Mouse (Mus musculus) intestine, embryonic 14.5 days (tissue): ENCODE measurements at regions not wholly inside any gene's neighbourhood (a gene's known extent, or its start where the extent isn't known, plus 50 kb on each side); places are given as distances from the start of the nearest gene placed in this dataset.

Experiments used
- ATAC-seq: fragments of 200-750 bp; cut with Nextera tagmentation; replicated peaks from 2 replicates; pipeline ENCODE4 v1.8.0; 2017; ENCODE audit warnings: low read depth, moderate number of reproducible peaks, moderate TSS enrichment, moderate library complexity; ENCODE audit not compliant: low FRiP score, low TSS enrichment
- DNase-seq: peaks from one replicate; pipeline ENCODE4 v3.0.0-alpha.2; 2018; ENCODE audit warnings: low spot score
- H3K27ac ChIP-seq: fragments of 300-500 bp; sonication (generic); 2 replicates; pipeline ENCODE4 v1.5.1; 2014; ENCODE audit warnings: low read depth, mild to moderate bottlenecking, control low read depth
- H3K27me3 ChIP-seq: fragments of 300-500 bp; sonication (generic); replicated peaks from 2 replicates; pipeline ENCODE4 v1.6.1; 2014; ENCODE audit warnings: low read length, control low read depth; ENCODE audit not compliant: control insufficient read depth, insufficient read depth
- H3K36me3 ChIP-seq: fragments of 300-500 bp; sonication (generic); 2 replicates; pipeline ENCODE4 v1.6.1; 2014; ENCODE audit warnings: low read length, control low read depth; ENCODE audit not compliant: control insufficient read depth, insufficient read depth
- H3K4me1 ChIP-seq: fragments of 300-500 bp; sonication (generic); replicated peaks from 2 replicates; pipeline ENCODE4 v1.6.1; 2014; ENCODE audit warnings: low read length, control low read depth, mixed read lengths; ENCODE audit not compliant: control insufficient read depth, insufficient read depth
- H3K4me2 ChIP-seq: fragments of 300-500 bp; sonication (generic); 2 replicates; pipeline ENCODE4 v1.6.1; 2014; ENCODE audit warnings: low read length
- H3K4me3 ChIP-seq: fragments of 300-500 bp; sonication (generic); 2 replicates; pipeline ENCODE4 v1.5.1; 2014; ENCODE audit warnings: low read depth, low read length, control low read depth, mixed read lengths
- H3K9ac ChIP-seq: fragments of 300-500 bp; sonication (generic); 2 replicates; pipeline ENCODE4 v1.6.1; 2014; ENCODE audit warnings: mild to moderate bottlenecking, low read length
- H3K9me3 ChIP-seq: fragments of 300-500 bp; sonication (generic); 2 replicates; pipeline ENCODE4 v1.6.1; 2016; ENCODE audit warnings: low read length, control low read depth; ENCODE audit not compliant: control insufficient read depth
- WGBS: fragments of 180-500 bp; shearing (Covaris S2); extraction: QIAGEN DNeasy Blood & Tissue Kit; methylation state at CpG from one replicate; pipeline ENCODE4 v1.1.7; 2014; 5-methylcytosine and 5-hydroxymethylcytosine counted together

DNA sequence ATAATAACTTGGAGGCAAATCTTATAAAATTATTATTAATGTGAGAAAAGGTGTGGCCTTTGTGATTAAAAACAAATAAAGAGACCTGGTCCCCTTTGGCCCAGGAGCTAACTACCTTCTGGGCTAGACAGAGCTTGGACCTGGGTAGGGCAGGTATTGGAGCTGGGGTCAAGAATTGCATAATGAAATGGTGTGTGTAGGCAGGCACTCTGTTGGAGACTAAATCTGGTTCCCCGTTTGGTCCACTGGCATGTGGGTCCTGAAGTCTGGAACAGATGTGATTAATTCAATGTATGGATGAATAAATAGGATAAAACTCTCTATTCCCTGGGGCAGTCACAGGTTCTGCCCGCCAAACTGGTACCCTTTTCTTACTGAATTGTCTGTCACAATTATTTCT, 301.3 kb upstream of the Clnk start:
- ATAC-seq: no peak
- 84% methylated on average over 2 of the region's 2 CpGs for WGBS
- H3K9ac ChIP-seq: no peak overlapping the region

DNA sequence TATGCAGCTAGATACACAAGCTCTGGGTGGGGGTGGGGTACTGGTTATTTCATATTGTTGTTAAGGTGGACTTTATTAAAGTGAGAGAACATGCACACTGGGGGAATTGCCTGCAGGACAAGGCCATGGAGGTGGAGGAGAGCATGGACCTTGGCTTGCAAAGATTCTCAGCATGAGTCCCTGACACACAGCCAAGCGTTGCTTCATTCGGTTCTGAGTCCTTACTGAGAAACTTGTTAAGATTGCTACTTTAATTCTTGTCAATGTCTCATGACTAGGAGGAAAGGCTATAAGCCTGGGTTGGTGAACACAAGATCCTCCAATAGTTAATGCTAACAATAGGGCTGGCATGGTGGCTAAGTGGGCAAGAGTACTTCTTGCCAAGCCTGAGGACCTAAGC, 300.3 kb upstream of the Clnk start:
- no peak overlapping the region for H3K9ac ChIP-seq
- no peaks in the 10 kb centered on the region for H3K4me1 ChIP-seq
- no peak overlapping the region for H3K4me2 ChIP-seq
- H3K27me3 ChIP-seq: no peaks in the 10 kb centered on the region
- 91% methylated on average over 2 of the region's 2 CpGs for WGBS
- no peak for ATAC-seq
- DNase-seq: no peak
- no peaks in the 10 kb centered on the region for H3K36me3 ChIP-seq
- H3K9me3 ChIP-seq: no peaks in the 10 kb centered on the region
- H3K4me3 ChIP-seq: no peak overlapping the region
- H3K27ac ChIP-seq: no peak overlapping the region

More for the DNA sequence above, 301.3 kb upstream of the Clnk start:
- Histone ChIP-seq H3K4me2 (no peak overlapping the region), H3K9me3 (no peaks in the 10 kb centered on the region), H3K4me3 (no peak overlapping the region), H3K27ac (no peak overlapping the region), H3K36me3 (no peaks in the 10 kb centered on the region), H3K4me1 (no peaks in the 10 kb centered on the region), H3K27me3 (no peaks in the 10 kb centered on the region)
- no peak for DNase-seq

DNA sequence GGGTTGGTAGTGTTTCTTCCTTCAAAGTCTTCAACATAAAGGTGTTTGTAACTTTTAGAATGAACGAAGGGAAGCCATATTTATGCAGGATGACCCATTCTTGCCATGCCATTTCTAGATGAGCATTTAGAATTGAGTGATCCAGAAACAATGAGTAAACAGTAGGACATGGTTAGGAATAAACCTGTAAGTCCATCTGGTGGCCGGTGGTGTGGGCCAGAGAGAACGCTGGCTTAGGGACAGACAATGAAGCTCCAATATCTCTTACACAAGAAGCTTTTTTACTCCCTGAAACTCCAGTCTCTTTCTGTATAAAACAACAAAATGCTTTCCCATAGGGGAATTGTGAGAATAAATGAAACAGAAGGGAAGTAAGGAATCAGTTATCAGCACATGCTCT, 296.9 kb upstream of the Clnk start:
- WGBS: 96% methylated on average over 3 of the region's 3 CpGs
- H3K9me3 ChIP-seq: no peaks in the 10 kb centered on the region
- ATAC-seq (no peak), DNase-seq (no peak)
- no peaks in the 10 kb centered on the region for H3K27me3 ChIP-seq
- no peak overlapping the region for H3K27ac ChIP-seq
- no peaks in the 10 kb centered on the region for H3K4me1 ChIP-seq
- H3K4me3 ChIP-seq: no peak overlapping the region
- no peak overlapping the region for H3K9ac ChIP-seq
- H3K4me2 ChIP-seq: no peak overlapping the region
- no peaks in the 10 kb centered on the region for H3K36me3 ChIP-seq

DNA sequence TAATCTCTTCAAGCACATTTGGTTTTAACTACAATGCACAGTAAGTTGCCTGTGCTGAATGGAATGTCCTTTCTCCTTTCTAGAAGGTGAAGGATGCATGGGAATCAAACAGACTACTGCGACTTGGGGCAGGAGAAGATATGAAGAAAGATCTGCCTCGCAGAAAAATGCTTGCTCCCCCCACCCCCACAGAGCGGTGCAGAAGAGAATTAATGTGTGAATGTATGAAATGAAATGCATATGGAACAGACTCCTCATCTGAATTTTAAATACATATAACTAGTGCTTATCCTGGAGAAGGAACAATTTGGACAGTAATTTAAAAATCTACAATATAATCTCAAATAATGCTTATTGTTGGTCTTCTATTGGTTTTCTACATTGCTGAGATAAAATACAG, 283.0 kb upstream of the Clnk start:
- Histone ChIP-seq H3K27ac (no peak overlapping the region), H3K36me3 (no peaks in the 10 kb centered on the region), H3K9me3 (no peaks in the 10 kb centered on the region), H3K9ac (no peak overlapping the region), H3K4me1 (no peaks in the 10 kb centered on the region), H3K27me3 (no peaks in the 10 kb centered on the region), H3K4me3 (no peak overlapping the region), H3K4me2 (no peak overlapping the region)
- WGBS: 90% methylated on average over 3 of the region's 3 CpGs
- no peak for DNase-seq
- ATAC-seq: no peak

DNA sequence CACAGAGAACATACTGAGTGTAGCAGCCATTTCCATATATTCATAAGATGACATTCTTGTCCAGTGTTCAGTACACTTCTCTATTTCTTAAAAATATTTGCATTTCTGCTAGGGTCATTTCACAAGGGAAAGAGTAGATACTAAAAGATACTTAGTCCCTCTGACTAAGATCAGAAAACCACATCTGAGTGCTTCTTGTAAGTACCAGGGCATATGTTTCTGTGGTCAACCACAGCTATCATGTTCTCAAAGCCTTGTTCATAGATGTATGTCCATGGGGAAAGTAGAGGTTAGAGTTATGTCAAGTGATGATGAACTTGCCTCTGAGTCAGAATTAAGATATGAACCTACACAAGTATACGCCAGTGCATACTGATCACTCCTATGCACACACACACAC, 279.2 kb upstream of the Clnk start:
- Histone ChIP-seq H3K4me3 (no peak overlapping the region), H3K4me2 (no peak overlapping the region), H3K27ac (no peak overlapping the region), H3K36me3 (no peaks in the 10 kb centered on the region), H3K9me3 (no peaks in the 10 kb centered on the region), H3K4me1 (no peaks in the 10 kb centered on the region), H3K9ac (no peak overlapping the region), H3K27me3 (no peaks in the 10 kb centered on the region)
- DNase-seq: no peak
- ATAC-seq: no peak
- 90% methylated on average over 1 of the region's 1 CpGs for WGBS

DNA sequence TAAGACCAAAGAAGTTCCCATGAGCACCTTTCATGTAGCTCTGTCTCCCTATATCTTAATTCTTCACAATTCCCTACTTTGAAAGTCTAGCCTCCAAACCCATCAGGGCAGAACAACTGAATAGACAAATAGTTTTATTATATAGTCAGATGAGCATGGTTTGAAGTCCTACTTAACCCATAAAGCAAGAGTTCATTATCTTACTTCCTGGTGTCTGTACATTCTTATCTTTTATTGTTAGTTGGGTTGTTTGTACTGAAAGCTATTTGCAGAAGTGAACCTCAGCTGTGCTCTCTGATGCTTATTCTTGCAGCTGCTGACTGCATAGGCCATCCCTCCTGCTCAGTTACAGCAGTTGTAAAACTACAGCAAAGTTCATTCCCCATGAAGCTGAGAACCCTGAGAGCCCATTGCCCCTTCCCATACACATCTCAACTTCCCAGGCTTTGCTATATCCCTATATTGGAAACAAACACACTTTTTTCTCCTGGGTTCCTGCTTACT, 276.7 kb upstream of the Clnk start:
- H3K9ac ChIP-seq: no peak overlapping the region
- DNase-seq (no peak), ATAC-seq (no peak)
- no peak overlapping the region for H3K4me3 ChIP-seq
- no peak overlapping the region for H3K27ac ChIP-seq
- no peaks in the 10 kb centered on the region for H3K9me3 ChIP-seq
- H3K36me3 ChIP-seq: no peaks in the 10 kb centered on the region
- H3K27me3 ChIP-seq: no peaks in the 10 kb centered on the region
- H3K4me1 ChIP-seq: no peaks in the 10 kb centered on the region
- H3K4me2 ChIP-seq: no peak overlapping the region

DNA sequence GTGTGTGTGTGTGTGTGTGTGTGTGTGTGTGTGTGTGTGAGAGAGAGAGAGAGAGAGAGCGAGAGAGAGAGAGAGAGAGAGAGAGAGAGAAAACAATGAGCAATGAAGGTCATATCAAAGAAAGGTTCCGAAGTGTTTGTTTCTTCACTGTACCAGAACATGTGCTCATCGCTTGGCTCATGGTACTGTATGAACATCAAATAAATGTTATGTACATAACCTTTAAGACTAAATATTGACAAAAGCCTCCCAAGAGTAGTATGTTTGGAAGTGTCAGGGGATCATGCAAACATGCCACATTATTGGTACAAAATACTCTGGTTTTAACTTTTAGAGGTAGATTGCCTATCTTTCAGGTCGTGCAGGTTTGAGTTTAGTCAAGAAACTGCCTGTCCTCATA, 275.3 kb upstream of the Clnk start:
- Histone ChIP-seq H3K9ac (no peak overlapping the region), H3K4me1 (no peaks in the 10 kb centered on the region), H3K9me3 (no peaks in the 10 kb centered on the region), H3K27me3 (no peaks in the 10 kb centered on the region), H3K27ac (no peak overlapping the region), H3K36me3 (no peaks in the 10 kb centered on the region), H3K4me3 (no peak overlapping the region), H3K4me2 (no peak overlapping the region)
- DNase-seq: no peak
- no peak for ATAC-seq
- WGBS: 79% methylated on average over 4 of the region's 4 CpGs

DNA sequence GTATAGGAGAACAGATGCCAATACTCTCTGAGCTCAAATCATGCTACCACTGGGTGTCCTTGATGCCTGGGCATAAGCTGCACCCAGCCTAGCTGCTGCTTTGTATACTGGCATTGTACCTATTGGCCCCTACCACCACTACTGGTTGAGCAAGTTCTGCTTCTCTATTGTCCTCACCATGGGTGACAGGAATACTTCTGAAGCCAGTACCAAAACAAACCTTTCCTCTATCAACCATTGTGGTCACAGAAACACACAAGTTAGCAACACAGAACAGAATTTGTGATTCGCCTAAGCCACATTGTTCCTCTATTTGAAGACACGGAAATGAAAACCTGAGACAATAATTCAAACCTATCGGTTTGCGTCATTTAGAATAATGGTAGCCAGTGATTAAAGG, 274.3 kb upstream of the Clnk start:
- 70% methylated on average over 4 of the region's 4 CpGs for WGBS
- no peak for ATAC-seq
- no peaks in the 10 kb centered on the region for H3K27me3 ChIP-seq
- no peak for DNase-seq
- no peaks in the 10 kb centered on the region for H3K9me3 ChIP-seq
- H3K4me2 ChIP-seq: no peak overlapping the region
- H3K4me1 ChIP-seq: no peaks in the 10 kb centered on the region
- H3K4me3 ChIP-seq: no peak overlapping the region
- H3K27ac ChIP-seq: no peak overlapping the region
- H3K36me3 ChIP-seq: no peaks in the 10 kb centered on the region
- H3K9ac ChIP-seq: no peak overlapping the region

DNA sequence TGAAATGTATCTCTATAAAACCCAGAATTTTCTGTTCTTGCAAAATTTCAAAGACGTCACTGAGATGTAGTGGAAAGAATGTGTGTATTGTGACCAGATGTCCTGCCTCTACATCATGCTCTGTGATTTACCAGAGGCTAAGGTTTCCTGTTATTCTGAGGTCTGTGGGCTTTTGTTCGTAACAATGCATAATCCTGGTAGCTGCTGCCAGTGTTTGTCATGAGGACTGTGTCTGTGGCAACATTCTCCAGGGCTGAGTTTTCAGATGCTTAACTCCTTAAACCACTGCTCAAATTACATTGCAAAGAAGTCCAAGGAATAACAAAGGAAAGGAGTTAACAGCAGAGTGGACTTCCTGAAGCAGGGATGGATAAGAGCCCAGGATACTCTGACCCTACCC, 269.0 kb upstream of the Clnk start:
- 35% methylated on average over 2 of the region's 2 CpGs for WGBS
- H3K4me2 ChIP-seq: no peak overlapping the region
- no peak for DNase-seq
- H3K4me1 ChIP-seq: peaks cover 12% of the 10 kb centered on the region
- H3K27ac ChIP-seq: no peak overlapping the region
- H3K9me3 ChIP-seq: no peaks in the 10 kb centered on the region
- no peak overlapping the region for H3K9ac ChIP-seq
- H3K27me3 ChIP-seq: no peaks in the 10 kb centered on the region
- no peaks in the 10 kb centered on the region for H3K36me3 ChIP-seq
- no peak for ATAC-seq
- H3K4me3 ChIP-seq: no peak overlapping the region
